Mouse (Mus musculus) brain, embryonic 14.5 days (tissue): Measurements from ENCODE around the gene Grk3.

Experiments
- CTCF ChIP-seq: fragments of 200-500 bp; IDR thresholded peaks from 2 replicates; pipeline ENCODE4 v1.5.1; 2012; ENCODE audit warnings: inconsistent platforms, mild to moderate bottlenecking, moderate library complexity, borderline replicate concordance; ENCODE audit not compliant: insufficient read depth, insufficient read length; ENCODE audit errors: extremely low read depth
- POLR2A ChIP-seq: fragments of 200-500 bp; IDR thresholded peaks from 2 replicates; pipeline ENCODE4 v1.6.1; 2012; ENCODE audit warnings: mild to moderate bottlenecking, inconsistent platforms, borderline replicate concordance; ENCODE audit not compliant: poor library complexity, insufficient read depth, insufficient read length, severe bottlenecking; ENCODE audit errors: extremely low read depth

DNA sequence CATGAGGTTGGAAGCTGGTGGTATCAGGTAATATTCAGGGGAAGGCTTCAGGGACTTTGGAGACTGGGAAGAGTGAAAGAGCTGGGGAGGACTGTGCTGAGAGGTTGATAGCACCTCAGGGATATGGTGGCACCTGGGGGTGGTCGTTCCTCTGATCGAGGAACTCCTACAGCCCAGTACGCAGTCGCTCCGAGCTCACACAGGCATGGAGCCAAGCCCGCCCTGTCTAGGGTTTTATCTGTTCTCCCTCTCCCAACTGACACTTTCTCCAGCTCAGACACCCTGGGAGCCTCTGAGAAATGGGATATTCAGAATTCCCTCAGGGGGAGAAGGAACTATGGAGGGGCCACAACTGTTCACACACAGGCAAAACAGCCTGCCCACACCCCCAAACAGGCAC is 25.2 kb upstream of the Grk3 start:
- no peak for TF ChIP-seq CTCF
- TF ChIP-seq POLR2A, result no peak
